Mouse (Mus musculus): ENCODE measurements around the gene Trim26. TPM values are rescaled to one million over a fixed set of nuclear protein-coding genes. Genes with fewer than 3 reads are reported as not detected.
A peak's percentile ranks its signal among the peaks of the same experiment; 100 is the strongest.
"Not testable (repeated sequence)": the region's sequence is repeated elsewhere in the genome, so short reads cannot be mapped to it uniquely, and the experiment has no call there.

The Trim26 gene
- polyA plus RNA-seq (2014; fragmentation: Nextera tagmentation; extraction: Ambion mirVana): 30.9 and 31.7 TPM in 2 replicates

DNA sequence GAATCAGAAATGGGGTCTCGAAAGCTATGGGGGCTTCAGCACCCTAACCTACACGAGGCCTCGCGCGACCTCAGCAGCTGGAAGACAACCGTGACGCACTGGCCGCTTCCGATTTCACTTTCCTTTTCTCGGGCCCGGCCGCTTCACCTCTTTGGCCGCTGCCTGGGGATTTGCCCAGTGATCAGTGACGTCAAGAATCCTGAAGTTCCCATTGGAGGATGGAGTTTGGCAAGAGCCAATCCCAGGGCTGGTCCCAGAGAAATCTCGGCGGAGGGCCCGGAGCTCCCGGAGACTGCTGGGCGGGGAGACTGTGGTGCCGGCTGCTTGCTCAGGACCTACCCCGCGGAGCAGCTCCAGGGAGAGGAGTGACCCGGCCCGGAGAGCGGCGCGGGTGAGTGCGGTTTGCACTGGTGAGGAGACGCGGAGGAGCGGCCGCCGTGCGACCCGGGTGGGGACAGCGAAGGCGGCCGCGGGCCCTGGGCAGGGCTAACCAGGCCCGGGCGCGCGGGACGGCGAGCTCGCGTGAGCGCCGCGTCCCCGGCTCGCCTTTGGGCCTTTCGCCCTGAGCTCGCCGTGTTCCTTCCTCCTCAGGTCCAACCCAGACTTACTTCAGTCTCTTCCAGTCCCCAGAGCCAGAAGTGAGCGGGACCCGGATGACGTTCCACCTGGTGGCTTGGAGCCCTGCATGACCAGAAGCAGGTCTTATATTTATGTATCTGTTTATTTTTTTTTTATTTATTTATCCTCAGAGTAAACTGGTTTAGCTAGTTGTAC lies at the start of gene Trim26:
TSS of gene Trim26 (plus strand) at position 261 of the 774 bp plus-strand sequence.
- Histone ChIP-seq H3K9ac (ENCODE audit: low read length) (peak within 1 kb of the TSS; percentile 87), H3K36me3 (ENCODE audit: control insufficient read depth, insufficient read depth, low read length) (no peaks in the 10 kb centered on the region), H3K27me3 (ENCODE audit: control insufficient read depth, insufficient read depth, low read length) (no peaks in the 10 kb centered on the region), H3K9me3 (ENCODE audit: control insufficient read depth, low read length) (no peaks in the 10 kb centered on the region), H3K4me1 (replicated peaks; ENCODE audit: control insufficient read depth, insufficient read depth, low read length) (no peaks in the 10 kb centered on the region; the same call in 1 of the 2 replicates), H3K4me2 (ENCODE audit: low read depth, low read length, severe bottlenecking) (peak within 1 kb of the TSS; percentile 74), H3K4me3 (ENCODE audit: low read depth, low read length) (peak within 1 kb of the TSS; percentile 72), H3K27ac (ENCODE audit: low read depth, low read length) (peak within 1 kb of the TSS; percentile 88)
- peak; percentile 98 for ATAC-seq (replicated peaks; ENCODE audit: low FRiP score)
- DNase-seq (ENCODE audit: low spot score): peak; percentile 96
- WGBS: under 1% methylated on average over 58 of the region's 58 CpGs

DNA sequence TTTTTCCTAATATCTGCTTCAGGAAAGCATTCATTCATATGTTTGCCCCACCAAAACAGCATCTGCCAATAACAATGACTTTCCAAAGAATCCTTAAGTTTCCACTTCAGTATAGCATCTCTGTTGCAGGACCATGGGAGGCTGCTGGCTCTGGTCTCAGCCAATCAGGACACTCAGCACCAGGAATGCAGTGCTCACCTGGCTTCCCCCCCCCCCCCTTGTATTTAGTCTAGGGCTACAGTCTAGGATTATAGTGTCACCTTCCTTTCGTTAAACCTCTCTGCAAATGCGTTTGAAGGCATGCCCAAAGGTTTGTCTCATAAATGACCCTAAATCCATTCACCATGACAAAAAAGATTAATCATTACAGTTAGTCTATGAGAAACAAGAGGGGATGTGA lies 48.6 kb upstream of the Trim26 start:
- Histone ChIP-seq H3K4me2 (ENCODE audit: low read depth, low read length, severe bottlenecking) (no peak overlapping the region), H3K9ac (ENCODE audit: low read length) (no peak overlapping the region), H3K4me1 (replicated peaks; ENCODE audit: control insufficient read depth, insufficient read depth, low read length) (no peaks in the 10 kb centered on the region), H3K27ac (ENCODE audit: low read depth, low read length) (no peak overlapping the region), H3K36me3 (ENCODE audit: control insufficient read depth, insufficient read depth, low read length) (no peaks in the 10 kb centered on the region), H3K4me3 (ENCODE audit: low read depth, low read length) (no peak overlapping the region), H3K27me3 (ENCODE audit: control insufficient read depth, insufficient read depth, low read length) (no peaks in the 10 kb centered on the region), H3K9me3 (ENCODE audit: control insufficient read depth, low read length) (no peaks in the 10 kb centered on the region)
- 93% methylated on average over 2 of the region's 2 CpGs for WGBS
- ATAC-seq (replicated peaks; ENCODE audit: low FRiP score) (no peak), DNase-seq (ENCODE audit: low spot score) (no peak)

DNA sequence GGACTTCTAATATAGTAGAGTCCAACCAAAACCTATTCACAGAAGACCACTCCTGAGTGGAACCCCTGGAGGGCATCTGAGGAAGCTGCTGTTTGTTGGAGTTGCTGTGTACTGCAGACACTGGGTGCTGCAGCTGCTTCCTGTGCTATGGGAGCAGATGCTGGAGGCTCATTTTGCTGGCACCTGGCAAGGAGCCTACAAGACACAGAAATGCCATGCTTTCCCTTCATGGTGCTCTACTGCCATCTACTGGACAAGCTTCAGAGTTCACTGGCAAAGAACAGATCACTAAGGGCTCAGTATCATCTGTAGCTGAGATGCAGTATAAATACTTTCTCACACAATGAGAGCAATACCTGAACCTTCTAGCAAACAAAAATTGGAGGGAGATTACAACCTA lies 48.1 kb upstream of the Trim26 start:
- H3K27ac ChIP-seq (ENCODE audit: low read depth, low read length); H3K4me3 ChIP-seq (ENCODE audit: low read depth, low read length); H3K4me1 ChIP-seq (replicated peaks; ENCODE audit: control insufficient read depth, insufficient read depth, low read length); H3K36me3 ChIP-seq (ENCODE audit: control insufficient read depth, insufficient read depth, low read length); H3K4me2 ChIP-seq (ENCODE audit: low read depth, low read length, severe bottlenecking); H3K27me3 ChIP-seq (ENCODE audit: control insufficient read depth, insufficient read depth, low read length); H3K9ac ChIP-seq (ENCODE audit: low read length); H3K9me3 ChIP-seq (ENCODE audit: control insufficient read depth, low read length): not testable (repeated sequence)
- peak; percentile 74 for DNase-seq (ENCODE audit: low spot score)
- peak; percentile 63 for ATAC-seq (replicated peaks; ENCODE audit: low FRiP score)

DNA sequence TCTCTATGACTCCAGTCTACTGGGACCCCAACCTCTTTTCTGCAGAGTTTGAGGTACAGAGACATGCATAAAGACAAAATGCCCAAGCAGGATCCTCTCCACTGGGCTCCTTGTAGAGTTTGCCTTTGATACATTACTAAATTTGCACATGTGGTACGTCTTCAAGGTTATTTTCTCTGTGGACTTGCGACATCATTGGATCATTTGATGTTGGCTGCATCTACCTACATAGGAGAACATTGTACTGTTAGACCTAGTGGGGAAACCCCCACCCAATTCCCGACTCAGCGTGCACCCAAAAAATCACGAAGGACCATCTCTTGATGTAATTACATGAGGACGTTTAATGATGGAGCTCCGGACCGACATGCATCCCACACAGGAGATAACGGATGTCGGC lies 37.4 kb upstream of the Trim26 start:
- H3K27ac ChIP-seq (ENCODE audit: low read depth, low read length): no peak overlapping the region
- no peak overlapping the region for H3K9ac ChIP-seq (ENCODE audit: low read length)
- no peak overlapping the region for H3K4me2 ChIP-seq (ENCODE audit: low read depth, low read length, severe bottlenecking)
- no peak overlapping the region for H3K4me3 ChIP-seq (ENCODE audit: low read depth, low read length)
- ATAC-seq (replicated peaks; ENCODE audit: low FRiP score): no peak
- no peaks in the 10 kb centered on the region for H3K4me1 ChIP-seq (replicated peaks; ENCODE audit: control insufficient read depth, insufficient read depth, low read length)
- H3K36me3 ChIP-seq (ENCODE audit: control insufficient read depth, insufficient read depth, low read length): no peaks in the 10 kb centered on the region
- H3K27me3 ChIP-seq (ENCODE audit: control insufficient read depth, insufficient read depth, low read length): no peaks in the 10 kb centered on the region
- WGBS: 94% methylated on average over 10 of the region's 10 CpGs
- no peak for DNase-seq (ENCODE audit: low spot score)
- no peaks in the 10 kb centered on the region for H3K9me3 ChIP-seq (ENCODE audit: control insufficient read depth, low read length)

DNA sequence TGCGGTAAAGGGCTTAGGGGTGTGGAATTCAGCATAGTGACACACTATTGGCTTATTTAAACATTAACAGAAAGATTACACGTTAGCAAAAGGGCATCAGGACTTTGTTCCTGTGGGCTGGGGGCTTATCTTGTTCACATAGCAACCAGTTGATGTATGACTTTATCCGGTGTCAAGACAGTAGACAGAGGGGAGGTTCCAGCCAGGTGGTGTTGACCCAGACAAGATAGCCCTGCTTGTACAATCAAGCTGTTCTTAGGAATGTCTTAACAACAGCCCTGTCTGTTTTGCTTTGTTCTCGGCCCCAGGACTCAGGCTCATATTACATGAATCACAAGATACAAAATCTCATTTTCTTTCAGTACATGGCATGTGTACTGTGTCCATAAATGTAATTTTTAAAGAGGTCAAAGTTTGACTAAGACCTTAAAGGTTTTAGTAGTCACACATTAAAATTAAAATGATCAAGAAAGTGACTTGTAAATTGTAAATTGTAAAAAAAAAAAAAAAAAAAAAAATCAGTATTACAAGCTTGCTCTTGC lies 36.9 kb upstream of the Trim26 start:
- not testable (repeated sequence) for H3K4me2 ChIP-seq (ENCODE audit: low read depth, low read length, severe bottlenecking); DNase-seq (ENCODE audit: low spot score); H3K27ac ChIP-seq (ENCODE audit: low read depth, low read length); H3K4me1 ChIP-seq (replicated peaks; ENCODE audit: control insufficient read depth, insufficient read depth, low read length); H3K36me3 ChIP-seq (ENCODE audit: control insufficient read depth, insufficient read depth, low read length); H3K27me3 ChIP-seq (ENCODE audit: control insufficient read depth, insufficient read depth, low read length); ATAC-seq (replicated peaks; ENCODE audit: low FRiP score); H3K9ac ChIP-seq (ENCODE audit: low read length); H3K4me3 ChIP-seq (ENCODE audit: low read depth, low read length); H3K9me3 ChIP-seq (ENCODE audit: control insufficient read depth, low read length)
- WGBS: 75% methylated on average over 4 of the region's 4 CpGs

DNA sequence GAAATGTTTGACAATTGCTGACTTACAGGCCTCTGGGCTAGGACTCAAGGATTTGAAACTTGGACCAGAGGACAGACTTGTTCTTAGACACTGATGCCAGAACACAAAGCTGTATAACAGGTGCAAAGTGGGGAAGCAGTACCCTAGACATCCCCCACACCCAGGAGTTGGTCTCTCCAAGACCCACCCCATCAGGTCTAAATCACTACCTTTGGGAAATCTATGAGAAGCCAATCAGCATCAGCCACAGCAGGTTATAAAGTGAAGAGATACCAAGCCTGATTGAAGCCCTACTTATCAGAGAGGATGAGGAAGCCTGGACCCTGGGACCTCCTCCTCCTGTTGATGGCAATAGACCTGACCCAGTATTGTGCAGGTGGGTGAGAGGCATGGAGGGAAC lies 25.1 kb upstream of the Trim26 start, which contains the start of gene H2-M10.6:
TSS of gene H2-M10.6 (plus strand) at position 301 of the 400 bp plus-strand sequence.
- H3K27ac ChIP-seq (ENCODE audit: low read depth, low read length): no peak within 1 kb of the TSS
- DNase-seq (ENCODE audit: low spot score) (no peak), ATAC-seq (replicated peaks; ENCODE audit: low FRiP score) (no peak)
- H3K36me3 ChIP-seq (ENCODE audit: control insufficient read depth, insufficient read depth, low read length): no peaks in the 10 kb centered on the region
- H3K9ac ChIP-seq (ENCODE audit: low read length): no peak within 1 kb of the TSS
- no peak within 1 kb of the TSS for H3K4me2 ChIP-seq (ENCODE audit: low read depth, low read length, severe bottlenecking)
- H3K9me3 ChIP-seq (ENCODE audit: control insufficient read depth, low read length): no peaks in the 10 kb centered on the region
- H3K27me3 ChIP-seq (ENCODE audit: control insufficient read depth, insufficient read depth, low read length): no peaks in the 10 kb centered on the region
- H3K4me3 ChIP-seq (ENCODE audit: low read depth, low read length): no peak within 1 kb of the TSS
- no peaks in the 10 kb centered on the region for H3K4me1 ChIP-seq (replicated peaks; ENCODE audit: control insufficient read depth, insufficient read depth, low read length)

DNA sequence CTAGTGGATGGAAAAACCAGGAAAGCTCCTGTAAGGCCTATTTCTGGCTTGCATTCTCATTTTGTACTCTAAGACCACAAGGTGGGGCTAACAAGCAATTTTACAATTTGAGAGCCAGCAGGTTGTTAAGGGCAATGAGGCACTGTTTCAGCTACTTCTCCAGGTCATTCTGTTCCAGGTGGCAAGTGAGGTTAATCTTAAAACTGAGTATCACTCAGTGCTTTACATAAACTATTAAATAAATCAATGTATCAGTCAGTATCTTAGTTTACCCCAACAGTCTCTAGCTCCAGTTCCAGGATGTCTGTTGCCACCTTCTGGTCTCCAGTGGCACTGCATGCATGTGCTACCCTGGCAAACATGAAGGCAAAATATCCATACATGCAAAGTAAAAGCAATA lies 12.9 kb upstream of the Trim26 start:
- Histone ChIP-seq H3K9me3 (ENCODE audit: control insufficient read depth, low read length) (no peaks in the 10 kb centered on the region), H3K4me2 (ENCODE audit: low read depth, low read length, severe bottlenecking) (no peak overlapping the region), H3K27ac (ENCODE audit: low read depth, low read length) (no peak overlapping the region), H3K9ac (ENCODE audit: low read length) (no peak overlapping the region), H3K27me3 (ENCODE audit: control insufficient read depth, insufficient read depth, low read length) (no peaks in the 10 kb centered on the region), H3K4me1 (replicated peaks; ENCODE audit: control insufficient read depth, insufficient read depth, low read length) (no peaks in the 10 kb centered on the region), H3K36me3 (ENCODE audit: control insufficient read depth, insufficient read depth, low read length) (no peaks in the 10 kb centered on the region), H3K4me3 (ENCODE audit: low read depth, low read length) (no peak overlapping the region)
- ATAC-seq (replicated peaks; ENCODE audit: low FRiP score) (peak; percentile 15; the same call in 1 of the 2 replicates), DNase-seq (ENCODE audit: low spot score) (peak; percentile 76)

DNA sequence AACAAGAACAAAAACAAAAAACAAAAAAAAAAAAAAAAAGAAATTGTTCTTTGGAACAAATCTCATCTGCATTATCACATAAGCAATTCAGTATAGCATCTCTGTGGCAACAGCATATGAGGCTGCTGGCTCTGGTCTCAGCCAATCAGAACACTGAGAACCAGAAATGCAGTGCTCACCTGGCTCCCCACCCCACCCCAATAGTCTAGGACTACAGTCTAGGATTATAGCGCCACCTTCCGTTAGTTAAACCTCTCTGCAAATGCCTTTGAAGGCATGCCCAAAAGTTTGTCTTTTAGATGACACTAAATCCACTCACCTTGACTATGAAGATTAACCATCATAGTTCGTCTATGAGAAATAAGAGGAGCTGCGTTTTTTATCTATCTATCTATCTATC lies 11.4 kb upstream of the Trim26 start:
- DNase-seq (ENCODE audit: low spot score) (no peak), ATAC-seq (replicated peaks; ENCODE audit: low FRiP score) (no peak)
- H3K4me2 ChIP-seq (ENCODE audit: low read depth, low read length, severe bottlenecking): no peak overlapping the region
- H3K36me3 ChIP-seq (ENCODE audit: control insufficient read depth, insufficient read depth, low read length): no peaks in the 10 kb centered on the region
- H3K4me1 ChIP-seq (replicated peaks; ENCODE audit: control insufficient read depth, insufficient read depth, low read length): no peaks in the 10 kb centered on the region
- H3K9me3 ChIP-seq (ENCODE audit: control insufficient read depth, low read length): no peaks in the 10 kb centered on the region
- no peak overlapping the region for H3K27ac ChIP-seq (ENCODE audit: low read depth, low read length)
- no peak overlapping the region for H3K4me3 ChIP-seq (ENCODE audit: low read depth, low read length)
- WGBS: 24% methylated on average over 4 of the region's 4 CpGs
- H3K27me3 ChIP-seq (ENCODE audit: control insufficient read depth, insufficient read depth, low read length): no peaks in the 10 kb centered on the region
- H3K9ac ChIP-seq (ENCODE audit: low read length): no peak overlapping the region

DNA sequence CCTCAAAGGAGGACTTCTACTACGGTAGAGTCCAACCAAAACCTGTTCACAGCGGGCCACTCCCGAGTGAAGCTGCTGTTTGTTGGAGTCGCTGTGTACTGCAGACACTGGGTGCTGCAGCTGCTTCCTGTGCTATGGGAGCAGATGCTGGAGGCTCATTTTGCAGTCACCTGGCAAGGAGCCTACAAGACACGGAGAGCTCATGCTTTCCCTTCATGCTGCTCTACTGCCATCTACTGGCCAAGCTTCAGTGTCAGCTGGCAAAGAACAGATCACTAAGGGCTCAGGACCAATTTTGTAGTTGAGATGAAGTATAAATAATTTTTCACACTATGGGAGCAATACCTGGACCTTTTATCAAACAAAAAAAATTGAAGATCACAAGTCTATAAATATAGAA lies 10.9 kb upstream of the Trim26 start:
- WGBS: 13% methylated on average over 5 of the region's 5 CpGs
- DNase-seq (ENCODE audit: low spot score): peak; percentile 72
- H3K27me3 ChIP-seq (ENCODE audit: control insufficient read depth, insufficient read depth, low read length); H3K4me3 ChIP-seq (ENCODE audit: low read depth, low read length); ATAC-seq (replicated peaks; ENCODE audit: low FRiP score); H3K9me3 ChIP-seq (ENCODE audit: control insufficient read depth, low read length); H3K9ac ChIP-seq (ENCODE audit: low read length); H3K4me1 ChIP-seq (replicated peaks; ENCODE audit: control insufficient read depth, insufficient read depth, low read length); H3K27ac ChIP-seq (ENCODE audit: low read depth, low read length); H3K4me2 ChIP-seq (ENCODE audit: low read depth, low read length, severe bottlenecking); H3K36me3 ChIP-seq (ENCODE audit: control insufficient read depth, insufficient read depth, low read length): not testable (repeated sequence)
